Mouse (Mus musculus) heart, adult 2 months (tissue): ENCODE data around the gene Gmeb1.

ENCODE experiments used
- CTCF ChIP-seq: fragments of 200-600 bp; IDR thresholded peaks from 2 replicates; pipeline ENCODE4 v1.8.1; 2022; ENCODE audit warnings: antibody characterized with exemption, mild to moderate bottlenecking, moderate library complexity
- POLR2A ChIP-seq: fragments of 200-500 bp; IDR thresholded peaks from 2 replicates; pipeline ENCODE4 v1.6.1; 2011; ENCODE audit warnings: mild to moderate bottlenecking, low read depth, low read length, control low read depth; ENCODE audit not compliant: insufficient read depth

GRCm38 (mm10) chr4:132217781-132218180, 43.6 kb downstream of the Gmeb1 start:
- TF ChIP-seq CTCF: no peak
- no peak for TF ChIP-seq POLR2A
